Mouse (Mus musculus) right cerebral cortex, adult 2 months (tissue): Measurements from ENCODE around the gene Tgfbr3.
A peak's percentile ranks its signal among the peaks of the same experiment; 100 is the strongest.

Experiments
- DNase-seq, 2 experiments: peaks; one replicate each; pipeline ENCODE4 v3.0.0; 2021 to 2022; ENCODE audit warnings: low spot score in 2 of 2

Gene Tgfbr3

GRCm38 (mm10) chr5:107207911-107208310 lies 81.5 kb downstream of the Tgfbr3 start:
- no peak for DNase-seq

GRCm38 (mm10) chr5:107204306-107204705 lies 85.1 kb downstream of the Tgfbr3 start:
- DNase-seq: no peak

- no peak for DNase-seq
Measured at GRCm38 (mm10) chr5:107202801-107203559, 86.4 kb downstream of the Tgfbr3 start.

- DNase-seq: no peak
Measured at GRCm38 (mm10) chr5:107201509-107202182, 87.8 kb downstream of the Tgfbr3 start.

- no peak for DNase-seq
Measured at GRCm38 (mm10) chr5:107200853-107201341, 88.5 kb downstream of the Tgfbr3 start.

- DNase-seq: peak; percentile 37 to 42
Measured at GRCm38 (mm10) chr5:107200221-107200635, 89.2 kb downstream of the Tgfbr3 start.

- no peak for DNase-seq
Measured at GRCm38 (mm10) chr5:107195751-107196395, 93.6 kb downstream of the Tgfbr3 start.

- DNase-seq: no peak
Measured at GRCm38 (mm10) chr5:107193160-107193559, 96.3 kb downstream of the Tgfbr3 start.

- no peak for DNase-seq
Measured at GRCm38 (mm10) chr5:107192372-107192771, 97.1 kb downstream of the Tgfbr3 start.

GRCm38 (mm10) chr5:107188551-107188950 lies 100.9 kb downstream of the Tgfbr3 start:
- no peak for DNase-seq

GRCm38 (mm10) chr5:107186206-107186605 lies 103.2 kb downstream of the Tgfbr3 start:
- no peak for DNase-seq

- DNase-seq: no peak
Measured at GRCm38 (mm10) chr5:107184158-107184883, 105.1 kb downstream of the Tgfbr3 start.

- no peak for DNase-seq
Measured at GRCm38 (mm10) chr5:107183537-107183936, 105.9 kb downstream of the Tgfbr3 start.

- no peak for DNase-seq
Measured at GRCm38 (mm10) chr5:107182721-107183120, 106.7 kb downstream of the Tgfbr3 start.

GRCm38 (mm10) chr5:107181820-107182219 lies 107.6 kb downstream of the Tgfbr3 start:
- no peak for DNase-seq

- no peak for DNase-seq
Measured at GRCm38 (mm10) chr5:107179194-107179593, 110.2 kb downstream of the Tgfbr3 start.

GRCm38 (mm10) chr5:107177791-107178190 lies 111.6 kb downstream of the Tgfbr3 start:
- DNase-seq: no peak

- DNase-seq: peak; percentile 31 to 35
Measured at GRCm38 (mm10) chr5:107177248-107177647, 112.2 kb downstream of the Tgfbr3 start.

GRCm38 (mm10) chr5:107176796-107177195 lies 112.6 kb downstream of the Tgfbr3 start:
- DNase-seq: no peak

GRCm38 (mm10) chr5:107176196-107176595 lies 113.2 kb downstream of the Tgfbr3 start:
- no peak for DNase-seq

GRCm38 (mm10) chr5:107174188-107174587 lies 115.2 kb downstream of the Tgfbr3 start:
- DNase-seq: no peak

GRCm38 (mm10) chr5:107173483-107173882 lies 115.9 kb downstream of the Tgfbr3 start:
- no peak for DNase-seq
